Mouse (Mus musculus) spleen, adult 10 weeks (tissue): Measurements from ENCODE around the gene Serpinb6b. TPM values are rescaled to one million over a fixed set of nuclear protein-coding genes. Genes with fewer than 3 reads are reported as not detected.

Source experiments
- polyA plus RNA-seq: library from polyadenylated mRNA; stranded (reverse); fragments of 350-450 nt; fragmentation: Illumina TruSeq; extraction: RNeasy Lipid Tissue Mini Kit (QIAGEN cat#74804); gene quantifications from one replicate; pipeline ENCODE4 v1.2.3, GENCODE M21; 2015; ENCODE audit warnings: low replicate concordance; ENCODE audit not compliant: insufficient read depth

Serpinb6b gene
- polyA plus RNA-seq, result 116 TPM

DNA sequence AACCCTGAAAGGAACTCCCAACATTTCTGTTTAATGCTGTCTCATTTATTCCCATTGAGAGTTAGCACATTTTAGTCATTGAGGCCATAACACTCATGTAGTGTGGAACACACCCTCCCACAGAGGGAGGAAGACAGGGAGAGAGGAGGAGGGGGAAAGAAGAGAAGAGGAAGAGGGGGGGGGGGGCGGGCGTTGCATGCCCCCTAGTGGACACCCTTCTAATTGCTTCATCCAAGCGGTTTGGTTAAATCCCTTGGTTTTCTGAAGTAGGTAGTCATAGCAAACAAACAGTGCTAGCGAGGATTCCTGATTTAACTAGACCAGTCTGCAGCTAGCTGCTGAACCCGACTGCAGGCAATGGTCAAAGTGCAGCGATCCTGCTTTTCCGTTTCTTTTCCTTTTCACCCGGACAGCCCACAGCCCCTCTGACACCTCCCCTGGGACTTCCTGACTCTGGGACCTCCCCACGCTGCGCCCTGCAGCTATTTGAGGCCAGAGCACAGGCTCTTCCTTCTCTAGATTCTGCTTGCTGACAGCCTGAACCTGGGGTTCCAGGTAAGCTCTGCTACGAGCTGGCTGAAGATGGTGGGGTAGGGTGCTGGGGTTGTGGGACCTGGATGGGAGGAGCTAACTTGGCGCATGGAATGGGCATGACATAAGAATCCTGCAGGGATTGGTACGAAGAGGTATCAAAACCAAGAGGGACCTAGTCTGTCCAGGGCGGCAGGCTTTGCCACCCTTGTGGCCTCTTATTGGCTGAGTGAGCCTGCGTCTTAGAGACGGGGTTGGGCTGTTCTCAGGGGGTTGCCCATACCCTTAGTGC lies at the start of gene Serpinb6b:
Gene Serpinb6b, plus strand, starts transcription at position 221 of the 823 bp plus-strand sequence.

DNA sequence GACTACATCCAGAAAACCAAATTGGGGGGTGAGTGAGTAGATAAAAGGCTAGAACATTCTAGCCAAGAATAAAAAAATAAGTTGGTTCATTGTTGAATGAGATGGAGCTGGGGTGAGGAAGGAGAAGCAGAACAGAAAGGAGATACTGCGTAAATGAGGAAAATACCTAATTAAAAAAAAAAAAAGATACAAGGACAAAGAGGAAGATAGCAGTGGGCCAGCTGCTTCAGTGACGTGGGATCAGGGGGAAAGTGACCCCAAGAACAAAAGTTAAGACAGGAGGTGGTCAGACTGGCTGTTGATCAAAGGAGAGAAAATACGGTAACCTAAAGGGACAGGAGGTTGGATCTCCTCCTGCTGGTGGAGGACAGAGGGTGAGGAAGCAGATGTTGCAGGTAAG lies 37.9 kb downstream of the Serpinb6b start, which contains the start of gene Serpinb9:
Gene Serpinb9, plus strand, starts transcription at position 301 of the 400 bp plus-strand sequence.

DNA sequence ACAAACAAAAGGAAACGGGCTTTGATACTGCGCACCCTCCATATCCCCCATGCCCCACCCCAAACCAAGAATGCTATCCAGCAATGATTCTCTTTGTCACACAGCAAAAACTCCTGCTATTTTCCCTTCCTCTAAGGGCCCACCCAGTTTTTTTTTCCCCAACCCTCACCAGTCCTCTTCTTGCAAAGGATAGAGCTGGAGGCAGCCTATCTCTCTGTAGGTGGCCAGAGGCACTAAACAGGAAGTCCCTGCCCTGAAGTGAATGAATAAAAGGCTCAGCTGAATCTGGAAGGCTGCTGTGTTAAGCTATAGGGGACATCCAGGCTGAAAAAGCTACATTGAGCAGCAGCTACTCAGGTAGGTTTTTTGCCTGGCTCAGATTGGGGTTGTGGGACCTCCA lies 62.2 kb downstream of the Serpinb6b start, which contains the start of gene Serpinb9b:
Gene Serpinb9b, plus strand, starts transcription at position 173 of the 400 bp plus-strand sequence.

Other genes with a start within 250 kb of the Serpinb6b start
- gene Mylk4, start 181.3 kb upstream of the Serpinb6b start, polyA plus RNA-seq, result not detected
- 29.8 TPM for gene Wrnip1, start 163.2 kb upstream of the Serpinb6b start, polyA plus RNA-seq
- gene D930007J09Rik, start 162.4 kb upstream of the Serpinb6b start, polyA plus RNA-seq, result not detected
- 252 TPM for gene Serpinb1a, start 114.0 kb upstream of the Serpinb6b start, polyA plus RNA-seq
- gene Serpinb1c, start 67.0 kb upstream of the Serpinb6b start, polyA plus RNA-seq, result not detected
- 68.0 TPM for gene Serpinb9, start 38.0 kb downstream of the Serpinb6b start, polyA plus RNA-seq
- gene Serpinb9b, start 62.2 kb downstream of the Serpinb6b start, polyA plus RNA-seq, result 1.2 TPM
- 0.54 TPM for gene Serpinb1b, start 113.4 kb downstream of the Serpinb6b start, polyA plus RNA-seq
- gene Serpinb9c, start 194.5 kb downstream of the Serpinb6b start, polyA plus RNA-seq, result not detected
- gene Serpinb9d, start 227.8 kb downstream of the Serpinb6b start, polyA plus RNA-seq, result not detected